Mouse (Mus musculus) heart, embryonic 13.5 days (tissue): ENCODE results near the gene Mbnl2. TPM values are rescaled to one million over a fixed set of nuclear protein-coding genes. Genes with fewer than 3 reads are reported as not detected.

ENCODE experiments used
- ATAC-seq: fragments of 200-750 bp; cut with Nextera tagmentation; 2 replicates; pipeline ENCODE4 v1.8.0; 2017; ENCODE audit warnings: moderate TSS enrichment; ENCODE audit not compliant: insufficient number of reproducible peaks, low FRiP score, low TSS enrichment; ENCODE audit errors: extremely low read depth
- H3K27ac ChIP-seq: fragments of 300-500 bp; sonication (generic); replicated peaks from 2 replicates; pipeline ENCODE4 v1.5.1; 2015; ENCODE audit warnings: moderate library complexity, mild to moderate bottlenecking, inconsistent platforms
- H3K27me3 ChIP-seq: fragments of 300-500 bp; sonication (generic); replicated peaks from 2 replicates; pipeline ENCODE4 v1.6.1; 2015; ENCODE audit warnings: mild to moderate bottlenecking, inconsistent platforms
- H3K36me3 ChIP-seq: fragments of 300-500 bp; sonication (generic); 2 replicates; pipeline ENCODE4 v1.6.1; 2015; ENCODE audit warnings: mild to moderate bottlenecking, inconsistent platforms
- H3K4me1 ChIP-seq: fragments of 300-500 bp; sonication (generic); 2 replicates; pipeline ENCODE4 v1.6.1; 2015; ENCODE audit warnings: inconsistent platforms
- H3K4me2 ChIP-seq: fragments of 300-500 bp; sonication (generic); 2 replicates; pipeline ENCODE4 v1.6.1; 2015; ENCODE audit warnings: inconsistent platforms, mild to moderate bottlenecking, moderate library complexity
- H3K4me3 ChIP-seq: fragments of 300-500 bp; sonication (generic); 2 replicates; pipeline ENCODE4 v1.5.1; 2015; ENCODE audit warnings: moderate library complexity, mild to moderate bottlenecking, inconsistent platforms
- H3K9ac ChIP-seq: fragments of 300-500 bp; sonication (generic); 2 replicates; pipeline ENCODE4 v1.6.1; 2015; ENCODE audit warnings: inconsistent platforms, mild to moderate bottlenecking, moderate library complexity
- H3K9me3 ChIP-seq: fragments of 300-500 bp; sonication (generic); 2 replicates; pipeline ENCODE4 v1.6.1; 2016; ENCODE audit warnings: inconsistent platforms
- WGBS: fragments of 180-500 bp; shearing (Covaris S2); methylation state at CpG from one replicate; pipeline ENCODE4 v1.1.7; 2015; ENCODE audit warnings: mixed read lengths; 5-methylcytosine and 5-hydroxymethylcytosine counted together
- polyA plus RNA-seq: library from polyadenylated mRNA; unstranded; fragments of >200 nt; fragmentation: Nextera tagmentation; extraction: Ambion mirVana; gene quantifications from 2 replicates; pipeline ENCODE4 v1.2.1, GENCODE M21; 2015

Gene Mbnl2
- polyA plus RNA-seq, result 88.9 and 92.5 TPM in 2 replicates

DNA sequence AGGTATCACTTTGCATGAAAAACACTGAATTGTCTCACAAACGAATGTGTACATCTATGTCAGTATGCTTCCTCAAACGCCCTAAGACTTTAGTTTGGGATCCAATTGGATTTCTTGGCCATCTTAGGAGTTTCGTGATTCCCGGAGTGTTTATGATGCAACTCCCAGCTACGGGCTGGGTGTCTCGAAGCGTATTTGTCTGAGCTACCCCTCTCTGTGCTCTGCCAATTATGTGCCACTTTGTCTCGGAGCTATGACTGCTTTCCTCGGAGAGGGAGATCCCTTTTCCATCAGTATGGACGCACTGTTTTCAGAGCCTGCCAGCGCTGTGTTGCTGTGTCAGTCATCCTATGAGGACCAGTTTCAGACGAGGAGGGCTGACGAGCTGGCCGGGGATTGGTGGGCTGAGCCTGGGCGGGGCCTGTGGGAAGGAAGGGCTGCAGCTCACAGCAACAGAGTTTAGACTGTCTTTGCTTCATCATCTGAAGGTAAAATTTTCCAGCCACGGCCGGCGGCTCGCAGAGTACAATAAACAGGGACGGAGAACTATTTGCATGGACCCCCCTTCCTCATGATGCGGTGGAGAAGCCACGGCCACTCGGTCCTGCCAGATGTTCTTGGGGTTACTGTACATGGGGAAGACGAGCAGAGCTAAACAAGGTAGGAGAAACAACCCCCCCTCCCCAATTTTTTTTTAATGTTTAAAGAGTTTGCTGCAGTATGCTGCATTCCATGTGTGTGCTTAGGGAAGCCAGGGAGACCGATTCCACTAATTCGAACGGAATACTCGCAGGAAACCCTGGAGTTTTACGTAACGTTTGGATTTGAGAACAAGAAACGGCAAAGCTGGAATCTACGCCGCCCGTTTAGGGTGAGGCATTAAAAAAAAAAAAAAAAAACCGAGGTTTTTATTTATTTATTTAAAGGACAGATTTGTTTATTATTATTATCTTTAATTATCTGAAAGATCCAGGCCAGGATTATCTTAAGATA, at the start of gene Mbnl2:
Gene Mbnl2 (plus strand): TSS at position 424 of the 993 bp plus-strand sequence.
- Histone ChIP-seq H3K4me3 (peak within 1 kb of the TSS; percentile 86), H3K27ac (peak within 1 kb of the TSS; percentile 98), H3K9ac (peak within 1 kb of the TSS; percentile 93), H3K9me3 (no peaks in the 10 kb centered on the region), H3K27me3 (no peaks in the 10 kb centered on the region), H3K36me3 (no peaks in the 10 kb centered on the region), H3K4me1 (peaks cover 46% of the 10 kb centered on the region), H3K4me2 (peak within 1 kb of the TSS; percentile 81)
- ATAC-seq, result peak; percentile 96
- 2% methylated on average over 35 of the region's 35 CpGs for WGBS

DNA sequence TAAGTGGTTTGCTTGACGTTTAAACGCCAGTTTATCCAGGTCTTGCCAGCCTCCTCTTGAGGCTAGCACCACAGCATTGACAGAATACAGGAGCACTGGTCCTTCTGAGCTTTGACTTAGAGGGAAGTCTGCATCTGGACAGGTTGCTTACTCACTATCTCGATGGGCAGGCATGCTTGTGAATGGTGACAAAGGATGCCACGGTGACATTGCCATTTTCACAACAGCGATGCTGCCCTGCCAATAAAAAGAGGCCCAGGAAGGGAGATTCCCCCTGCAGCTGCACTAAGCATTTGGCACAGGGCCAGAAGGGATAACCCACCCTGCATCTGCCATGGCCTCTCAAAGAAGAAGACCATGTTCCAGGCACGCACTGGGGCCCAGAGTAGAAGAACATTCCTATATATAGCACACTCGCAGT, 43.4 kb upstream of the Mbnl2 start:
- Histone ChIP-seq H3K36me3 (no peaks in the 10 kb centered on the region), H3K27ac (peak overlapping the region; percentile 25; the same call in 1 of the 2 replicates), H3K4me1 (peaks cover 29% of the 10 kb centered on the region), H3K9ac (no peak overlapping the region), H3K4me2 (peak overlapping the region; percentile 25), H3K27me3 (no peaks in the 10 kb centered on the region), H3K4me3 (no peak overlapping the region), H3K9me3 (0 out of 2 replicates have a peak, but pooled peaks cover 7% of the 10 kb centered on the region)
- 29% methylated on average over 7 of the region's 7 CpGs for WGBS
- ATAC-seq, result no peak

DNA sequence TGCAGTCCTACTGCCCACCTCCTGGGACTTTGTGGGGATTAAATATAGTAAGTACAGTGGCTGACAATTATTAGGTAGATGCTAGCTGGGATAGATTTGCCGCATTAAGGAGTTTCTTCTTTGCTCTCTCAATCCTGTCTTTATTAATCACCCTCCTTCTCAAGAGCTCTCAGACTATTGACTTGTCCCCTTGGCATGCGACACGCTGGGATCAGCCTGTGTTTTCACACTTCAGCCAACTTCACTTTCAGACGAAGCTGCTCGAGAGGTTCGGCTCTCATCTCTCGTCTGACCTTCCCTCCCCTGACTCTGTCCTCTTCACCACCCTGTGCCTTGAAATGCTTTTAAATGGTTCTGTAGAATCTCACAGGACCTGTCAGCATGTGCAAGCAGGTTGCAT, 39.9 kb upstream of the Mbnl2 start:
- Histone ChIP-seq H3K27ac (no peak overlapping the region), H3K4me1 (peaks cover 29% of the 10 kb centered on the region), H3K36me3 (no peaks in the 10 kb centered on the region), H3K4me3 (no peak overlapping the region), H3K4me2 (no peak overlapping the region), H3K9ac (peak overlapping the region; percentile 48; the same call in 1 of the 2 replicates), H3K9me3 (no peaks in the 10 kb centered on the region), H3K27me3 (no peaks in the 10 kb centered on the region)
- ATAC-seq, result no peak
- WGBS, result 38% methylated on average over 7 of the region's 7 CpGs

DNA sequence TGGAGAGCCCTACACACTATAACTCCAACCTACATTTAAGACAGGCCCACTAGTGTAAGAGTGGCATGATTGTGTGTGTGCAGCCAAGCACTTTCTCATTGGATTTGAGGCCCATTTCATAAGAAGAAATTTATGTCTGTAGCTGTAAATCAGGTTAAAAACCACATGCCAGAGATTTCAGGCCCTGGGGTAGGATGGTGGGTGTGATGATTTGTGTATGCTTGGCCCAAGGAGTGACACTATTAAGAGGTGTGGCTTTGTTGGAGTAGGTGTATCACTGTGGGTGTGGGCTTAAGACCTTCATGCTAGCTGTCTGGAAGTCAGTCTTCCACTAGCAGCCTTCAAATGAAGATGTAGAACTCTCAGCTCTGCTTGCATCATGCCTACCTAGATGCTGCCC, 37.0 kb upstream of the Mbnl2 start:
- Histone ChIP-seq H3K4me3 (no peak overlapping the region), H3K27me3 (no peaks in the 10 kb centered on the region), H3K4me1 (peaks cover 28% of the 10 kb centered on the region), H3K9me3 (no peaks in the 10 kb centered on the region), H3K4me2 (no peak overlapping the region), H3K9ac (no peak overlapping the region), H3K27ac (no peak overlapping the region), H3K36me3 (no peaks in the 10 kb centered on the region)
- ATAC-seq, result no peak

DNA sequence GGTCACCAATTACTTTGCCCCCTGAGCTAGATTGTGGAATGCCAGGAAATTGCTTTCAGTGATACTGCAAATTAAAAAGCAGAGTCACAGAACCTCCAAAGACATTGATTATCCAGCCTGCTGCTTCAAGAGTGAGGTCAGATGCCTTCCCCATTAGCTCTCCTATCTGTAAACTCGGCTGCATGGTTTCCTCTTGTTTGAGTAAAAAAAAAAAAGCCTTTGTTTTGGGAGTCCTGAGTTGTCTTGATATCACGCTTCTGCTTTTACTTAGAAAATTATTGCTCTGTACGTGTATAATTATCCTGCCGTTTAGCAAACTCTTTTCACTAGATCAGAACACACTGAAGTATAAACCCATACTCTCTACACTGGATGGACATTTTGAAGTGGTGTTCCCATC, 35.3 kb upstream of the Mbnl2 start:
- Histone ChIP-seq H3K36me3 (no peaks in the 10 kb centered on the region), H3K9me3 (no peaks in the 10 kb centered on the region), H3K9ac (no peak overlapping the region), H3K4me2 (no peak overlapping the region), H3K27me3 (no peaks in the 10 kb centered on the region), H3K4me1 (peaks cover 26% of the 10 kb centered on the region), H3K27ac (no peak overlapping the region), H3K4me3 (no peak overlapping the region)
- 48% methylated on average over 4 of the region's 4 CpGs for WGBS
- ATAC-seq, result no peak

DNA sequence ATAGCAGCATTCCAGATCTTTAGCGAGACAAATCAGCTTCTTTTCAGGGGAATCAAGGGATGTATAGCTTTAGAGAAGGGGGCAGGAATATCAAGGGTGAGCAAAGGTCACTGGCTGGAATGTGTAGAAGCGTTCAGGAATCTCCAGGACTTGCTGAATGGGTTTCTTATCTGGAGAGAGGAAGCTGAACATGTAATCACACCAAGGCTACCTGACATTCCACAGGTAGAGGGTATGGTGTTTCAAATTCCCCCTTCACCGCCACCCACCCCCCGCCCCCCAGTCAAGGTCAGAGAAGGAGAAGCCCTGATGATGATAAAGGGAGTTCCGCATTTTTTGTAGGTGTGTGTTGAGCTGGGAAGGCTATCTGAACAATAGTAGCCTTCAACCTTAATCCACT, 32.8 kb upstream of the Mbnl2 start:
- H3K4me1 ChIP-seq, result peaks cover 16% of the 10 kb centered on the region
- no peak for ATAC-seq
- H3K9me3 ChIP-seq, result no peaks in the 10 kb centered on the region
- no peaks in the 10 kb centered on the region for H3K36me3 ChIP-seq
- no peak overlapping the region for H3K4me3 ChIP-seq
- H3K27ac ChIP-seq, result no peak overlapping the region
- no peak overlapping the region for H3K9ac ChIP-seq
- no peak overlapping the region for H3K4me2 ChIP-seq
- 42% methylated on average over 5 of the region's 5 CpGs for WGBS
- H3K27me3 ChIP-seq, result no peaks in the 10 kb centered on the region

DNA sequence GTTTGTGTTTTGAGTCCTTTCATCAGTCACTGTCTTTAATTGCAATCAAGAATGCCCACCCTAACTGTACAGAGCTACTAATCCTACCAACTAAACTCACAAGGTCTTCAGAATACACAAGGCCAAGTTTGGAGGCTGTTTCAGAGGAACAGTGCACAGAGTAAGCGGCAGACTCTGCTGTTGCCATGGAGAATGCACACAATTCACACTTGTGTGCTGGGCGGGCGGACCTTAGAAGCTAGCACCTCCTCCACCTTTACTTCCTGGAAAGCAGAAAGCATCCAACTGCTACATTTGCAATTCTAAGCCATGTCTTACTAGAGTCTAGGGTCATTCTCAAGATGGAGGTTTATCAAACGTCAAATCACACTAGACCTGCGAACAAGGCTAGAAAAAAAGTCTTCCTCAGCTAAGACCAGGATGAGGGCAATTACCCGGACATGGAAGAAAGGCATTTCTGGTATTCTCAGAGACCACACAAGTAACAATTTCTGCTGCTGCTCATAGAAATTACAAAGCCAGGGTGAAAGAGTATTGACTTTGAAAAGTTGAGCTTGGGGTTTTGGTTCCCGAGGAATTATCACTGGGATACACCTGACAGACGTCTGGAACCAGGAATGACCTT, 30.3 kb upstream of the Mbnl2 start:
- H3K36me3 ChIP-seq, result no peaks in the 10 kb centered on the region
- no peak overlapping the region for H3K9ac ChIP-seq
- no peaks in the 10 kb centered on the region for H3K27me3 ChIP-seq
- WGBS, result 71% methylated on average over 8 of the region's 8 CpGs
- no peak for ATAC-seq
- no peak overlapping the region for H3K27ac ChIP-seq
- H3K4me3 ChIP-seq, result no peak overlapping the region
- peaks cover 16% of the 10 kb centered on the region for H3K4me1 ChIP-seq
- no peaks in the 10 kb centered on the region for H3K9me3 ChIP-seq
- no peak overlapping the region for H3K4me2 ChIP-seq

DNA sequence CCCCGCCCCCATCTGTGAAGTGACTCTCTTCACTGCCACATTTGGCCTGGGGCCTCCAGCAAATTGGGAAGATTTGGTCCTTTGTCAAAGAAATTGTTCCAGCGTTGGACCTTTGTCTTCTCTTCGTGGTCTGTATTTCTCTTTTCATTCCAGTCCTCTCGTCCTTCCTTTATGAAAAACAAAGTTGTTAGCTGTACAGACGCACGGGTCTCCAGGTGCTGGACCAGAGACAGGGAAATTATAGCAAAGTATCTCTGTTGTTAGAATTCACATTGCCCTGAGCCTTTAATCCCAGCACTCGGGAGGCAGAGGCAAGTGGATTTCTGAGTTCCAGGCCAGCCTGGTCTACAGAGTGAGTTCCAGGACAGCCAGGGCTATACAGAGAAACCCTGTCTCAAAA, 22.1 kb upstream of the Mbnl2 start:
- H3K36me3 ChIP-seq, result no peaks in the 10 kb centered on the region
- ATAC-seq, result no peak
- H3K9me3 ChIP-seq, result no peaks in the 10 kb centered on the region
- no peaks in the 10 kb centered on the region for H3K4me1 ChIP-seq
- WGBS, result 74% methylated on average over 7 of the region's 7 CpGs
- H3K27ac ChIP-seq, result no peak overlapping the region
- H3K27me3 ChIP-seq, result no peaks in the 10 kb centered on the region
- H3K4me2 ChIP-seq, result no peak overlapping the region
- no peak overlapping the region for H3K9ac ChIP-seq
- H3K4me3 ChIP-seq, result no peak overlapping the region

DNA sequence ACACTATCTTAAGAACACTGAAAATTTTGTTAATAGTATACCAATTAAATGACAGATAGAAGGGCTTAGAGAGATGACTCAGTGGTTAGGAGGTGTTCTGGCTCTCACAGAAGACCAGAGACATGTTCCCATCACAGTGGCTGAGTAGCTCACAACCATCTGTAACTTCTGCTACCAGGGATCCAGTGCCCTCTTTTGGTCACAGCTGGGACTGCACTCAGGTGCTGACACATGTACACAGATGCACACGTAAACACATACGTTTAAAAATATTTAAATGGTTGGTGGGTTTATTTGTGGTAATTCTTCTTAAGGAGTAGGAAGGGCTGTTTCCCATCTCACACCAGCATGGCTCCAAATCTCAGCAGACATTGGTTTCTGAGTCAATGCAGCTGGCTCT, 19.3 kb upstream of the Mbnl2 start:
- Histone ChIP-seq H3K9ac (no peak overlapping the region), H3K4me2 (no peak overlapping the region), H3K27ac (no peak overlapping the region), H3K9me3 (no peaks in the 10 kb centered on the region), H3K4me1 (no peaks in the 10 kb centered on the region), H3K27me3 (no peaks in the 10 kb centered on the region), H3K36me3 (no peaks in the 10 kb centered on the region), H3K4me3 (no peak overlapping the region)
- no peak for ATAC-seq
- WGBS, result 85% methylated on average over 2 of the region's 2 CpGs

DNA sequence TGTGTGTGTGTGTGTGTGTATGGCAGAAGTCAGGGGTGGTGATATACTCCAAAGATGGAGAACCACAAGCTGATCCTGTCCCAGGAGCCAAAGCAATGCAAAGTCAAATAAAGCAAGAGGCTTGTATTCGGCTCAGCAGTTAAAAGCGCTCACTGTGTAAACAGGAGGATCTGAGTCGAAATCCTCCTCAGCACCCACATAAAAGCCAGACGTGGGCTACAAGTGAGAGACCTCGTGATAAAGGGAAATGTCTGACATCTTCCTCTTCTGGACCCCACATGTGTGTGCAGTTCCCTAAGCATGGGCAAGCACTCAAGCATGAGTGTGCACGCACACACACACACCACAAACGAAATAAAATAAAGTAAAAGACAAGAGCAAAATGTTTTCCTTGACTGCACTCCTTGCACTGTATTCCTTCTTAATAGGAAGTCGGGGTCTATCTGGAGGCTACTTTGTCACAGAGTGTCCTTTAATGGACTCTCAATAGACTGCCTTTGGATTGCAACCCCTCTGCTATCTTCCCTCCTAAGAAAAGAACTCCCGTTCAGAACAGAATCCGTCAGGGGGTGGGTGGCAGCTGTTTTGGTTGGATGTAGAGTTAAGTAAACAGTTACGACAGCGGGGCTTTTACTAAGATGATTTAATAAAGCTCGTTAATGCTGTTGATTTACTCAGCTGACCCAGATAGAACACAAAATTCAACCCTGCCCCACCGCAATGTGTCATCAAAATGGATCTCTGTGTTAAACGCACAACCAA, 18.7 kb upstream of the Mbnl2 start:
- Histone ChIP-seq H3K9me3 (no peaks in the 10 kb centered on the region), H3K36me3 (no peaks in the 10 kb centered on the region), H3K27me3 (no peaks in the 10 kb centered on the region), H3K27ac (no peak overlapping the region), H3K4me2 (no peak overlapping the region), H3K4me1 (no peaks in the 10 kb centered on the region), H3K4me3 (no peak overlapping the region), H3K9ac (no peak overlapping the region)
- 65% methylated on average over 15 of the region's 15 CpGs for WGBS
- ATAC-seq, result no peak

DNA sequence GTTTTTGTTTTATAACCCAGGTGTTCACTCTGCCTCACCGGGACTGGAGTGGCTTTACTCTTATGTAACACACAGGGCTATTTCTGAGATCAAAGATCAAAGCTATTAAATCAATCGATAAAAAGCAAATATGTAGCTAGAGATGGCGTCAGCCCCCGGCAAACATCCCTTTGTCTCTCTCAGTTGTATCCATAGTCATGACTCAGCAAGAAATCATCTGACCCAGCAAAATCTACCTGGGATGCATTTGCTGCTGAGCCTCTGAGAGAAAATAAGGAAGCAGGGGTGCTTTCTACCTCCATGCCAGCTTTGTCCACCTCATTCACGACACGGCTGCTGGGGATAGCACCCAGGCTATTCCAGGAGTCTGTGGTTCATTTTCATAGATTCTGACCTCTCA, 18.0 kb upstream of the Mbnl2 start:
- Histone ChIP-seq H3K27me3 (no peaks in the 10 kb centered on the region), H3K36me3 (no peaks in the 10 kb centered on the region), H3K9me3 (no peaks in the 10 kb centered on the region), H3K4me2 (no peak overlapping the region), H3K27ac (no peak overlapping the region), H3K9ac (no peak overlapping the region), H3K4me3 (no peak overlapping the region), H3K4me1 (no peaks in the 10 kb centered on the region)
- 73% methylated on average over 6 of the region's 6 CpGs for WGBS
- no peak for ATAC-seq
